Mouse (Mus musculus) embryo, embryonic 11.5 days (tissue): Measurements from ENCODE around the gene Olfr27.

ENCODE experiments used
- DNase-seq: peaks from one replicate; pipeline ENCODE4 v3.0.0-alpha.2; 2012; ENCODE audit warnings: low read depth, low spot score

The Olfr27 gene

GRCm38 (mm10) chr9:39127831-39128230, at the start of gene Olfr27:
Gene Olfr27, plus strand, starts transcription at chr9:39128131.
- no peak for DNase-seq

GRCm38 (mm10) chr9:39078787-39079186, 49.1 kb upstream of the Olfr27 start, which contains the start of gene Olfr938:
Gene Olfr938, minus strand, starts transcription at chr9:39078887.
- no peak for DNase-seq

GRCm38 (mm10) chr9:39127326-39127725, 605 bp upstream of the Olfr27 start:
- DNase-seq = no peak

- no peak for DNase-seq
These were observed 24.5 kb downstream of the Olfr27 start for GRCm38 (mm10) chr9:39152401-39152800.

- DNase-seq = no peak
These were observed 38.1 kb downstream of the Olfr27 start, which contains the start of gene Olfr943 for GRCm38 (mm10) chr9:39166004-39166403. Gene Olfr943, plus strand, starts transcription at chr9:39166304.
